18 mouse cellular contexts compared by ENCODE assay signal in the genomic region with DNA sequence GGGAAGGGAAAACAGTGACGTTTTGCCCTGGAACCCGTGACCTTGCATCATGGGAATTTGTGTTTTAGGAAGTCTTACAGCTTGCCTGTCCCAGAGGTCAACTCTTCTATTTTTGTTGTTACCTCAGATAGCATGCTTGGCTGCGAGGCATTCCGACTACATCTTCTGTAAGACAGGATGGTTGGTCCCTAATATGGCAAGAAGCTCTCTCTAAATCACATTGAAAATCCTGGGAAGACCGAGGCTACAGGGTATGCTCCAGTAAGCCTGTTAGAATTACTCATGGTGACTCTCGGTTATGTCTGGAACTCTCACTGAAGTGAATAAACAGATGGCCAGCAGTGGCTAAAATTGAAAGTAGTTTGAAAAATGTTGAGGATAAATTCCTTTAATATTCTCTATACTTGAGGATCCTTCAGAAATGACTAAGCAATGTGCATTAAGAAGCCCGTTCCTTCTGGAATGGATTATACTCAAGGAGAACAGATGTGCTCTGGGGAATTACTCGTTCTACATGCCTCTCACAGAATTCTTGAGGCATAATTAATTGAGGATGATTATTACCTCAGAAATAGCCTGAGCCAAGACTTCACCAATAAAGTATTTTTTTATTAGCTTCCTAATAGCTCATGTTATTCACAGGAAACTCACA. TPM values are rescaled to one million over a fixed set of nuclear protein-coding genes. Genes with fewer than 3 reads are reported as not detected.
A peak's percentile ranks its signal among the peaks of the same experiment; 100 is the strongest.
DNase-seq lines count a peak whose midpoint lies in the region; ATAC-seq lines count a peak whose summit lies in the region.
"Had no signal": no experiment of that assay in that cellular context is flagged by ENCODE, and none has a peak within 500 bp of the region (broad histone marks: within the 10 kb centered on the region; RNA-seq: fewer than 3 reads in every experiment).

No protein-coding gene starts in this region.

- H3K36me3 ChIP-seq in heart, embryonic 12.5 days, result no peaks in the 10 kb centered on the region
- H3K36me3 ChIP-seq in forebrain, embryonic 16.5 days (ENCODE audit: control insufficient read depth, insufficient read depth), result no peaks in the 10 kb centered on the region
- H3K36me3 ChIP-seq: embryonic facial prominence, embryonic 15.5 days had no signal

- no peak overlapping the region for H3K27ac ChIP-seq in heart, embryonic 12.5 days (ENCODE audit: poor library complexity, severe bottlenecking)
- no peak overlapping the region for H3K27ac ChIP-seq in forebrain, embryonic 16.5 days (ENCODE audit: low read length)
- H3K27ac ChIP-seq: forebrain, embryonic 13.5 days; liver, embryonic 14.5 days had no signal

- 0 out of 2 replicates have a peak, but pooled peaks cover under 1% of the 10 kb centered on the region for H3K27me3 ChIP-seq in heart, embryonic 12.5 days (replicated peaks)
- H3K27me3 ChIP-seq in forebrain, embryonic 16.5 days (replicated peaks; ENCODE audit: control insufficient read depth, insufficient read depth, low read length), result no peaks in the 10 kb centered on the region
- H3K27me3 ChIP-seq: embryonic facial prominence, embryonic 15.5 days; forebrain, embryonic 13.5 days had no signal

- no peak overlapping the region for H3K4me2 ChIP-seq in heart, embryonic 12.5 days
- no peak overlapping the region for H3K4me2 ChIP-seq in forebrain, embryonic 16.5 days (ENCODE audit: low read length)
- H3K4me2 ChIP-seq: embryonic facial prominence, embryonic 15.5 days; forebrain, embryonic 13.5 days had no signal

- ATAC-seq in heart, embryonic 12.5 days (ENCODE audit: insufficient number of reproducible peaks, low FRiP score), result no peak
- no peak for ATAC-seq in forebrain, embryonic 16.5 days
- ATAC-seq: forebrain, embryonic 13.5 days had no signal

- no peaks in the 10 kb centered on the region for H3K9me3 ChIP-seq in heart, embryonic 12.5 days (replicated peaks)
- H3K9me3 ChIP-seq in forebrain, embryonic 16.5 days (ENCODE audit: control insufficient read depth, low read length), result no peaks in the 10 kb centered on the region
- H3K9me3 ChIP-seq: embryonic facial prominence, embryonic 15.5 days; forebrain, embryonic 13.5 days had no signal

- WGBS in heart, embryonic 12.5 days, result 68% methylated on average over 8 of the region's 8 CpGs
- 79% methylated on average over 8 of the region's 8 CpGs for WGBS in forebrain, embryonic 16.5 days

- no peak overlapping the region for H3K4me3 ChIP-seq in heart, embryonic 12.5 days
- H3K4me3 ChIP-seq in forebrain, embryonic 16.5 days (replicated peaks; ENCODE audit: low read length), result no peak overlapping the region
- H3K4me3 ChIP-seq: embryonic facial prominence, embryonic 15.5 days; forebrain, embryonic 13.5 days had no signal

- no peaks in the 10 kb centered on the region for H3K4me1 ChIP-seq in heart, embryonic 12.5 days (replicated peaks)
- no peaks in the 10 kb centered on the region for H3K4me1 ChIP-seq in forebrain, embryonic 16.5 days (replicated peaks; ENCODE audit: control insufficient read depth, insufficient read depth, low read length)
- H3K4me1 ChIP-seq: forebrain, embryonic 13.5 days had no signal

- H3K9ac ChIP-seq in heart, embryonic 12.5 days, result no peak overlapping the region
- no peak overlapping the region for H3K9ac ChIP-seq in forebrain, embryonic 16.5 days (replicated peaks; ENCODE audit: low read depth, low read length)
- H3K9ac ChIP-seq: embryonic facial prominence, embryonic 15.5 days; forebrain, embryonic 13.5 days; liver, embryonic 14.5 days had no signal

- DNase-seq in heart, adult 8-10 months (ENCODE audit: low spot score), result peak; percentile 53
- DNase-seq in 3134 (ENCODE audit: extremely low read depth, insufficient read length, low spot score) (peak; percentile 43), A20 (ENCODE audit: low read depth, low spot score) (peak; percentile 1)
- peak; percentile 42 for DNase-seq in forelimb bud, embryonic 11.5 days (ENCODE audit: low read depth, low spot score)
- DNase-seq in embryo, embryonic 9.5 days (ENCODE audit: extremely low spot score), result no peak
- DNase-seq: cerebellum, adult 11-12 months; kidney, adult 9 months; lung, postnatal 14 days; thymus, adult 18-20 months had no signal

RNA-seq across cellular contexts. Expression of a gene that starts 31.5 kb away (rescaled TPM):
- total RNA-seq in heart, adult 8-10 months (2022), result not detected
- 0.49 and 0.50 TPM in 2 replicates for polyA plus RNA-seq in heart, embryonic 12.5 days (2016; fragmentation: Nextera tagmentation; extraction: Ambion mirVana)
- 0.57 and 0.82 TPM in 2 replicates for polyA plus RNA-seq in forebrain, embryonic 16.5 days (2015; fragmentation: Nextera tagmentation; extraction: Ambion mirVana)
- total RNA-seq: adrenal gland, adult 18-20 months; heart, postnatal 36 days; layer of hippocampus, postnatal 25 days; left cerebral cortex, postnatal 25 days had no signal
